Mouse (Mus musculus): Measurements from ENCODE around the gene Cdipt.

GRCm38 (mm10) chr7:126986319-126986718, 10.6 kb downstream of the Cdipt start:
- peak; percentile 64 for TF ChIP-seq CTCF (IDR thresholded peaks at IDR 0.05; ENCODE audit: low read depth)
- no peak for TF ChIP-seq EP300 (IDR thresholded peaks at IDR 0.05; ENCODE audit: low read depth)
